Mouse (Mus musculus) ovary, postnatal 10 days (tissue): ENCODE results near the gene Gm49333.
A peak's percentile ranks its signal among the peaks of the same experiment; 100 is the strongest.

ENCODE experiments used
- DNase-seq: peaks from one replicate; pipeline ENCODE4 v3.0.0; 2022; ENCODE audit warnings: low spot score

Gm49333 gene

DNA sequence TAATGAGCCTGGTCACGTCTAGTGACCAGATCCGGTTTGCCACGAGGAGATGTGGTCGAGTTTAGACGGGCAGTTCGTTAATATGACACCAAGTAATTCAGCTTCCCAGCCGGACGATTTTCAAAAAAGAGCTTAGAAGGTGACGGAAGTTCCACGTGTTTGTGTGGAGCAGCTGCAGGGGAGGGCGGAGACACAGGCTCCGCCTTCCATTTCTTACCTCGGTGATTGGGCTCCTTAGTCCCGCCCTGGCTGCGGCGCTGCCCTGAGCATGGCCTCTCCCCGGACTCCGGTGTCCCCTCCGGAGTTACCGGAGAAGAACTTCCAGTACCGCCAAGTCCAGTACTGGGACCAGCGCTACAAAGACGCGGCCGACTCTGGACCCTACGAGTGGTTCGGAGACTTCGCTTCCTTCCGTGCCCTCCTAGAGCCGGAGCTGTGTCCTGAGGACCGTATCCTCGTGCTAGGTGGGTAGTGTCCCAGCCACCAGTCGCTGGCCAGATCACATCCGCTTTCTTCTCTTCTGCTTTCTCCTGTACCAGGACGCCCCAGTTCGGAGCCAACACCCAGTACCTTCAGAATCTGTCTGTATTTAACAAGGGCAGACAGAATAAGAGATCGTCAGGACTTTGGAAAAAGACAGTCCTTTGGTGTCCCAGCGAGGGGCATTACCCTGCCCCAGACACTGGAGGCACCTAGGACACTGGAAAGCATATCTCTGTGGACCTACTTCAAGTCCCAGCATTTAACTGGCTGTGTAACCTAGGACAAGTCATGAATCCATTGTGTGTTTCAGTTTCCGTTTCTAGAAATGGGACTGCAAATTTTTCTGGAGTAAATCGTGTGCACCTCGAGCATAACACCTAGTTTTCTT lies at the start of gene Gm49333, which contains the start of the genes Eef1akmt4 and Alg3:
Gene Gm49333, plus strand, starts transcription at position 254 of the 871 bp plus-strand sequence.
Gene Eef1akmt4, plus strand, starts transcription at position 237 of the 871 bp plus-strand sequence.
Gene Alg3, minus strand, starts transcription at position 379 of the 871 bp plus-strand sequence.
- DNase-seq: peak; percentile 57

DNA sequence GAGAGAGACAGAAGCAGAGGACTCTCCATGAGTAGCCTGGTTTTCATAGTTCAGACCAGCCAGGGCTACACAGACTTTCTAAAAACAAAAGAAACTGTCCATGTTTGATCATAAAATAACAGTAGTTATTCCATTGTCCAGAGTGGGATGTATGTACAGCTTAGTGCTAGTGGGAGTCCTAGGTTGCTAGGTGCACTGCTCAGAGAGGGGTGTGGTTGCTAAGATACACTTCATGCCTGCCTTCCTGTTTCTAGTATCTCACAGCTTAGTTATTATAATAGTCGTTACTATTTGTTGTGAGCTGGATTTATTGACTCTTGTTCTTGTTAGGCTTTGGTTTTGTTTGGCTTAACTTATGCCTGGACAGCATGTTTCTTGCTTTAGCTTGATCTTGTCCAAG lies 46.3 kb upstream of the Gm49333 start:
- no peak for DNase-seq

DNA sequence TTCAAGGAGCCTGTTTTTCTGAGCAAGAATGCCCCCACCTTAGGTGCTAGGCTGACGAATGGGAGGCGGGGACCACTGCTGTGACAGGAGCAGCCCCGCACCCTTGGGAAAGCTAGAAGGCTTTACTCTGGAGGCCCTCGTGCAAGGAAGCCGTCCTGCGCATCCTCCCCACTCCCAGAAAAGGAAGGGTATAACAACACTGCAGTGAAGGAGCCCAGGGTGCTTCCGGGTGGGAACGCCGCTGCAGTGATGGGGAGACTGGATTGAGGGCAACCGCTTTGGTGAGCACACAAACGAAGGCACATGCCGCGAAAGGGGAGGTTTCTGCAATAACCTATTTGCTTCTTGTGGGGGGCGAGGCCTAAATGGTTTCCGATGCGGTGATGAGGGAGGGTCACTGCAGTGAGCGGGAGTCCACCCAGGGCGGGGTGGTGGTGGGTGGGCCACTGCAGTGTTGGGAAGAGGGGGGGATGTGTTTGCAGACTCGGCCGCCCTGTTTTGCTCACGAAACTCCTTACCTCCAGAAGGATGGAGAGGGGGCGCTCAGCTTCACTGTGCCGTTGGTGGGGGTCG lies 22.0 kb upstream of the Gm49333 start, which contains the start of gene Vwa5b2:
Gene Vwa5b2, plus strand, starts transcription at position 106 of the 573 bp plus-strand sequence.
- DNase-seq: no peak

GRCm38 (mm10) chr16:20589939-20590679 lies 21.3 kb upstream of the Gm49333 start:
- no peak for DNase-seq

GRCm38 (mm10) chr16:20590680-20591038 lies 20.8 kb upstream of the Gm49333 start:
- DNase-seq: no peak

- no peak for DNase-seq
These were observed 20.2 kb upstream of the Gm49333 start for GRCm38 (mm10) chr16:20591076-20591705.

- no peak for DNase-seq
These were observed 16.2 kb upstream of the Gm49333 start for GRCm38 (mm10) chr16:20595060-20595673.

DNA sequence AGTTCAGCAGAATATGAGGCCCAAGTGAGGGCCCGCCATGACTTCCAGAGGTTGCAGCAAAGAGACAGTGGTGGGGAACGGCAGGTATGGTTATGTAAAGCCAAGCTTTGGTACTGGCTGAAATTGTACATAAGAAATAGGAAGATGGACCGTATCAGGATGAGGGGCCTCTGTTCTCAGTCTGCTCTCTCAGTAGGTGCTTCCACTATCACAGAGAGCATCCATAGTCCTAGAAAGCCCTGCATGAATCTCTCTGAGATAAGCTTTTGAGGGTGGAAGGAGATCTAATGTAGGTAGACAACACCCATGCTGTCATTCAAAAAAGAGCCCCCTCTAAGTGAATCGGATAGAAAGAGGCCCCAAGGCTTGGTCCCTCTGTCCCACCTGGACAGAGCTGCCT lies 15.7 kb upstream of the Gm49333 start:
- DNase-seq: no peak

DNA sequence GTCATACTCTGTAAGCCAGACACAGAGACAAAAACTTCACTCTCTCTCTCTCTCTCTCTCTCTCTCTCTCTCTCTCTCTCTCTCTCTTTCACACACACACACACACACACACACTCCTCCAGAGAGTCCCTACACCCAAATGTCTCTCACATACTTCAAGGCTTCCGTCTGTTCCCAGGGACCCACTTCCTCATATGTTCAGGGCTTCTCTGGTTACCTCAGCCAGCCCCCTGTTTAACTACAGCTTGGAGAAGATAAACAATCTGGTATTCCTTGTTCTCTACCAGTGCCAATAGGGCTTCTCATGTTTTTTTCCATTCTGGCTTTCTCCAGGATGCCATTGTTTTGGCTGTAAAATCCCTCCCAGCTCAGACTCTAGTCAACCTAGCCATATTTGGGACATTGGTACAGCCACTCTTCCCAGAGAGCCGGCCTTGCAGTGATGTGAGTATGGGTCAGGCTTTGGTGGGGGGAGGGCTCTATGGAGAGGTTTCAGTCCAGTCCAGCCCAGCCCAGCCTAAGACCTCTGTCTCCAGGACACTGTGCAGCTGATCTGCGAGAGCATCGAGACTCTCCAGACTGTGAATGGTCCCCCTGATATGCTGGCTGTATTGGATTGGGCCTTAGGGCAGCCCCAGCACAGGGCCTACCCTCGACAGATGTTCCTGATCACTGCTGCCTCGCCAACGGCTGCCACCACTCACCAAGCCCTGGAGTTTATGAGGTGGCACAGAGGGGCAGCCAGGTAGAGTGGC lies 14.5 kb upstream of the Gm49333 start:
- DNase-seq: no peak

GRCm38 (mm10) chr16:20600511-20600910 lies 10.9 kb upstream of the Gm49333 start:
- DNase-seq: no peak

DNA sequence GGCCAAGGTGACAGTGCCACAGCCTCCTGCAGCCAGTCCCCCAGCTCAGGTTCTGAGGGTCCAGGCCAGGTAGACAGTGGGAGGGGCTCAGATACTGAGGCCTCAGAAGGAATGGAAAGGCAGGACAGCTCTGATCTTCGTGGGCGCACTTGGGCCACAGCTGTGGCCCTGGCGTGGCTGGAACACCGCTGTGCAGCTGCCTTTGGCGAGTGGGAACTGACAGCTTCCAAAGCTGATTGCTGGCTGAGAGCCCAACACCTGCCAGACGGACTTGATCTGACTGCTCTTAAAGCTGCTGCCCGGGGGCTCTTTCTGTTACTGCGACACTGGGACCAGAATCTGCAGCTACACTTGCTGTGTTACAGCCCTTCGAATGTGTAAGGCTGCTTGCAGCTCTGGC lies 6.7 kb upstream of the Gm49333 start:
- DNase-seq: no peak

- peak; percentile 56 for DNase-seq
These were observed 681 bp upstream of the Gm49333 start for GRCm38 (mm10) chr16:20610501-20611356.

DNA sequence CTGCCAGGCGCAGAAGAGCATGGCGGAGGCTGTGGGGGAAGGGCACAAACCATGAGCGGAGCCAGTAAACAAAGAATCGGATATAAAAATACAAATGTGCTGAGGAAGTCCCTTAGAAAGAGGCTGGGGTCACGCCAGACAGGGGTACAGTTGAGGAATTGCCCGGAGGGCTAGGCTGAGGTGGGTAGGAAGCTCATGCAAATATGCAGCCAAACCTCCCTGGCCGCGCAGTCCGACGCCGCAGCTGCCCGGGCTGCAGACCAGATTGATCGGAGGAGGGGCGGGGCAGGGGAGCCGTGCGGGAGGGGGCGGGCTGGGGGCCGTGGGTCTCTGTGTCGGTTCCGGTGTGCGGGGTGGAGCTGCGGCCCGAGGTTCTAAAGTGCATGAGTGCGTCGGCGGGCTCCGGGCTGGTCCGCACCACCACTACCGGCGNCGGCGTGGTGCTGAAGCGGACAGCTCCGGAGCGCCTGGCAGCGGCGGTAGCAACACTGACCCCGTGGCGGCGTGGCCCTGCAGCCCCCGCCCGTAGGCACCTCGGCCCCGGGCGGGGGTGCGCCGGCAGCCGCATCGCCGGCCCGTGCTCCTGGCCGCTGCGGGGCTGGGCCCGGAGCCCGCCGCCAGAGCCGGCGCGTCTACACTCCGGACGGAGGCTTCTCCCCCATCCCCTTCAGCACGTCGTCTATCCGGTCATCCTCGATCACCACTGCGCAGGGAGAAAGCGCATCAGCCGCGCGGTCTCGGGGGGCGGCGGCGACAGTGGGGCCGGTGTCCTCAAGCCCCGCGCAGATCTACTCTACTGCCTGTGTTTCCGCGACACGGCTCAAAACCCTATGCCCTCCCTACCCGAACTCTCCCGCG lies 8.4 kb downstream of the Gm49333 start:
- no peak for DNase-seq

DNA sequence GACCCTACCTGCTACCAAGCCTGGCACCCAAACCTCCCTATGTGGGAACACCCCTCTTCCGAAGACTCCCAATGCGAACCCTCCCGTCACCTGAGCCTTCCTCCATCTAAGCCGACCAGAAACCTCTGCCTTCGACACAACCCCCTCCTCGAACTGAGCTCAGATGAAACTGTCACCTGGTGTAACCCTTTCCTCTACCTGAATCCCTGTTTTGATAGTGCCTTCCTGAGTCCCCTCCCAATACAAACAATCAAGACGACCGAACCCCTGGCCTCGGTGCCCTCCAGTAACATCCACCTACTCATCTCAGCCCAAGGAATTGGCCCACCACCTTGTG lies 9.0 kb downstream of the Gm49333 start:
- DNase-seq: no peak

DNA sequence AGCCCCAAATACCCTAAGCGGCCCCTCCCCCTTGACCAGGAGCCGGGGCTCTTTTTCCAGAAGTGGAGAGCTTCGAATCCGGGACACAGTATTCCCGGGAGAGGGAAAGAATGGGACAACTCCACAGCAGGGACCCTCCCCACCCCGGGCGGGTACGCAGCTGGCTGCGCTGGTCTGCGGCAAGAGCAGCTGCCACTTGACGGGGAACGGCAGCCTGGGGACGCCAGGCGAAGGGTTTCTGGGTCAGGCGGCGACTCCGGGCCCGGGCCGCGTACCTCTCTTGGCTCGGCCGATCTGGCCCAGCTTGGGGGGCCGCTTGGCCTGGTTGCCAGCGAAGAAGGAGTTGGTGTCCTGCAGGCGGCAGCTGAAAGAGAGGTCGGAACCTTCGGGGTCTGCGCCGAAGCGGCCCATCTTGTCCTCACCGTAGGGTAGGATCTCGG lies 9.4 kb downstream of the Gm49333 start:
- no peak for DNase-seq

DNA sequence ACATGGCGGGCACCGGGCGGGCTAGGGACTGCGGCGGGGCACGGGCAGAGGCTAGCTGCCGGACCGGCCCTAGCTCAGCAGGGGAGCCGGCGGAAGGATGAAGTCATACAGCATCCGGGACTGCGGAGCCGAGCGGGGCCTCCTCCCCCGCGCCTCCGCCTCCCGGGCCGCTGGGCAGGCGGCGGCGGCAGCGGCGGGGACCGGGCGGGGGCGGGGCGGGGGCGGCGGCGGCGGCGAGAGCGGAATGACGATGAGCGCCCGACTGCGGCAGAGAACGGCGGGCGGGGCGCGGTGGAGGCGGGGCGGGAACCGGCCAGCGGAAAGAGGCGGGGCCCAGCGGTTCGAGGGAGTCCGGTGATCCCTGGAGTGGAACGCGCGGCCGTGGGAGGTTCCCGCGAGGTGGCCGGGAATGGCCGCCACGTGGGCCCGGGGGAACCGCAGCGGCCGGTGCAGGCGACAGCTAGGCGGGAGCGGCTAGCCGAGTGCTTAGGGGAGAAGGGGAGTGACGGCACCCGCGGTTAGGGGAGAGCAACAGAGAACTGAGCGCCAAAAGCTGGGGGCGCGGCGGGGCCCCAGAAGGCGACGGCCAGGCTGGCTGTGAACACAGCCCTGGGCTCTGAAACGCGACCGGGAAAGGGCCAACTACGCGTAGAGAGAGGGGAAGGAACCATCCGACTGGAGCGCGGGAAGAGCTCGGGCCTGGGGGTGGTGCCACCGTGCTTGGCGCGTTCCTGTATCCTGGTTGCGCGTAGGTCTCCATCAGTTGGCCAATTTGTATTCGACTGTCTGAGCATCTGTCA lies 10.0 kb downstream of the Gm49333 start, which contains the start of gene Camk2n2:
Gene Camk2n2, minus strand, starts transcription at position 97 of the 800 bp plus-strand sequence.
- peak; percentile 21 for DNase-seq

- no peak for DNase-seq
These were observed 10.7 kb downstream of the Gm49333 start for GRCm38 (mm10) chr16:20621991-20622685.
